Mouse (Mus musculus): Measurements from ENCODE around the gene Krcc1.

Krcc1 gene

DNA sequence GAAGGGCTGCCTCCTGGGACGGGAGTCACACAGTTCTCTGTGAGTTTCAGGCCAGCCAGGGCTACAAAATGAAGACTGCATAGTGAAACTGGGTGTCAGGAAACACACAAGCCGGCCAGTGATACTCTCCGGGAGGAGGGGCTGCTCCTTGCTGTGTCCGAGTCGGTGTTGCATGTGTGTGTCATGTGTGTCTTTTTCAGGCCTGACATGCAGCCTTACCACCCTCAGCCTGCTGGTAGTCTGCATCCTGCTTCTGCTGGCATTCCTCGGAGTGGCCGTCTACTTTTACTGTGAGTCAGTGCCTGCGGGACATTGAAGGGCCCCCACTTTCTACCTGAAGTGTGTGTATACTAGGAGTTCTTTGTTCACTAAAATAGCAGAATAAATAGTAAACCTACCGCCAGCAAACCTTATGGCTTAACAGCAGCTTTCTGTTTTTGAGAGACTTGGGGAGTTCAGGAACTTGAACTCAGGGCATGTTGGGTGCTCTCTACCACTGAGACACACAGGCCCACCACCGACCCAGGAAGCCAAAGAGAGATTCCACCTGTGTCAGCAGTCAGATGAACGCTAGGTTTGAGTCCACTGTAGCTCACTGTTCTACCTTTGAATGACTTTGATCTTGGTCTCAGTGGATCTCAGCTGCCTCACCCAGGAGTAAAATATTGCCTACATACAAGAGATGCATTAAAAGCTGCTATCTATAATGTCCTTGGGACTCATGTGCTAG is 60.9 kb downstream of the Krcc1 start:
- no peak for DNase-seq (ENCODE audit: low spot score)

DNA sequence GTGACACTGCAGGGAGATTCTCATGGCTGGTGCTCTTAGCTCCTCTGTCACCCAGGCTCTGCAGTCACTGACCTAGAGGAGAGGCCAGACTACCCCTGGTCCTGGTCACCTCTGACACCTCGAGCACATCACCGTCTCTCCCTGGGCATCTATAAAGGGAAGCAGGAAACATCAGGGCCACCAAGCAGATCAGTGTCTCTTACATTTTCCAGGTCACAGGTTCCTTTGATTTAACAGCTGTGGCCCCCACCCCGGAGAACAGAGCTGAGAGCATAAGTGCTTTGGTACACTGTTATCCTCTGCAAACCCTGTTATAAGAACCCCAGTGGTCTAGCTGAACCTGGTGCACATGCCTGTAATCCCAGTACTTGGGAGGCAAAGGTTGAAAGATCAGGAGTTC is 61.6 kb downstream of the Krcc1 start:
- DNase-seq (ENCODE audit: low spot score) = peak; percentile 12

DNA sequence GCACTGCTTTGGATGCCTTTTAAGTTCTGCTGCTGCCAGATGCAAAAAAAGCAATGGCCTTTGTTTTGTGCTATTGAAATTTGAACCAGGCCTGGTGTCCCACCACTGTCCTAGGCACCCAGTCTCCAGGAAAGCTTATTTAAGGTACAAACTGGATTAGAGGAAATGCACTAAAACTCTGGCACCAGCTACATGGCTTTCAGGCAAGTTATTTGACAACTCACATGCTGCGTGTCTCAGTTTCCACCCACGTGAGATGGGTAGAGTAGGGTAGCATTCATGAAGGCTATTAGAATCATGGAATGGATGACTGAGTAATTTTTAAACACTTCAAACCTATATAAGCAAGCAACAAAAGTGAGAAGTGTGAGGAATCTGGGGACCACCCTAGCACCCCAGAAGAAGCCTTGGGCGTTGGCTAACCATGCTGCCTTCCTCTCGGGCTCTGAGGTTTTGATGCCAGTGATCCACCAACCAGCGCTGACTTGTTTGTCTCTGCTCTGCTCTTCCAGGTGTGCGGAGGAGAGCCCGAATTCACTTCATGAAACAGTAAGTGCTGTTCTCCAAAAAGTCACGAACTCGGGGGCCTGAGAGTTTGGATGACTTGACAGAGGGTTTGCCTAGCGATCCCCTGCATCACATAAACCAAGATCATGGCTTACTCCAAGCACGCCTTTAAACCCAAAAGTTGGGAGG is 62.2 kb downstream of the Krcc1 start:
- DNase-seq (ENCODE audit: low spot score) = no peak

Data from retina, embryonic 14.5 days (tissue).